Mouse (Mus musculus) frontal cortex, postnatal 10 days (tissue): ENCODE data around the gene Panx3.

Experiments used
- DNase-seq, 2 experiments: peaks; one replicate each; pipeline ENCODE4 v3.0.0; 2022; ENCODE audit warnings: low spot score in 2 of 2, mixed read lengths in 1 of 2

The Panx3 gene

GRCm38 (mm10) chr9:37634269-37634668 lies 34.8 kb downstream of the Panx3 start:
- no peak for DNase-seq

GRCm38 (mm10) chr9:37632305-37632704 lies 36.7 kb downstream of the Panx3 start:
- DNase-seq = no peak

DNA sequence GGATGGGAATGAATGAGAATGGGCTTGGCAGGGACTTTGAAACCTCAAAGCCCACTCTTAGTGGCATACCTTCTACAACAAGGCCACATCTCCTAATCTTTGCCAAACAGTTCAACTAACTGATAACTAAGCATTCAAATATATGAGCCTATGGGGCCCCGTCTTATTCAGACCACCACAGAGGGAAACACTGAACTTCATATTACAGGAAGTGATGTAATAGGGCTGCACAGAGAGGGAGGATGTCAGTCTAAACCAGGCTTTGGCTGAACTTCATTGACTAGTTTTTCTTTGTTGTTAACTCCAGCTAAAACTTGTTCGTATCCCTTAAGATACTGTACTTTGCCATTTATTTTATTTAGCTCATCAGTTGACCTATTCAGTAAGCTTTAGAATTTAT lies 39.1 kb downstream of the Panx3 start:
- no peak for DNase-seq

DNA sequence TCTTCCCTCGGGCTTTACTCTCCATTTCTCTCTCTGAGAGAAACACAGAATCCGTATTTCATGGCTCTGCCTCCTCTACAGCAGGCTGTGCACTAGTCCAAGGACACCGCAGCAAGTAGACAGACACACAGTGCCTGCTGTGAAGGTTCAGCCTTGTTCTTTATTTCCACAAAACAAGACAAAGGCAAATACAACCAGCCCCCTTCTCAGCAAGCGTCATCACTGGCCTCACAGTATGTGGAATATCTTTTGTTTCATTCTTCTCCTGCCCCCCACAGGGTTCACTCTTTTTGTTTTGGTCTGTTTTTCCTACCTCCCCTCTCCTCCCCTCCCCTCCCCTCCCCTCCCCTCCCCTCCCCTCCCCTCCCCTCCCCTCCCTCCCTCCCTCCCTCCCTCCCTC lies 40.5 kb downstream of the Panx3 start:
- no peak for DNase-seq

DNA sequence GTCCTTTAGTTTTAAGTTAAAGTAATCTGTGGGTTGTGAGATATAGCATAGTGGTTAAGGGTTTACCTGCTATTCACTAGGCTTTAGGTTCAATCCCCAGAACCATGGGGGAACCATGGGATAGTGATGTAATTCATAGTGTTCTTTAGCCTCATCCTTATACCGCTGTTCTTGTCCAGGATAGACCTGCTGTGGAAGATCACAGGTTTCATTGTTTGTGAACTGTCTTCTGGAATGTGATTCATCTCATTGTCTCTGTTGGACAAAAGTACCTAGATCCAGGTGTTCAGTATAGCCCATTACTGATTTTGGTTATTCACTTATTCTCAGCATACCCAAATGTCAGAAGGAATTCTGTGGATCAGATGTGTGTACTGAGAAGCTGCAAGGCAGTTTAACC lies 41.8 kb downstream of the Panx3 start:
- no peak for DNase-seq

DNA sequence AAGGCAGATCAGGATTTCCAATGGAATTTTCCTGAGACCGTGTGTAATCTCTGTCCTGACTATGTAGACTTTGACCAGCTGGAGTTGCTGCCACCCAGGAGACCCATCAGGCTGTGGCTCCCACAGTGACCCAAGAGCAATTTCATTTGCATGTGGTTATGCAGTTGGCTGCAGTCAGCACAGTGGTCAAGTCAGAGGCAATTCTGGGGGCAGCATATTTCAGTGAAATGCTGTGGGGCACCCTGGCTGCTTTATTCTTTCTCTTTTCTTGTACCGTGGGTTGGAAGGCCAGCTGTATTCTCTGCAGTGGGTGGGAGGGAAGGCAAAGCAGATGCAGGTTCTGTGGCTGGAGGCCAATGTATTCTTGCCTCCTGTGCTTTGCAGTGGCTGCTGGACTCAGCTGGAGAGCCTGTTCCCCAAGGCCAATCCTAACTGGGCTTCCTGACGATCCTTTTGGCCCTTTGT lies 42.9 kb downstream of the Panx3 start:
- no peak for DNase-seq

GRCm38 (mm10) chr9:37625641-37626040 lies 43.4 kb downstream of the Panx3 start:
- DNase-seq = peak; percentile 67 to 73

GRCm38 (mm10) chr9:37625129-37625528 lies 43.9 kb downstream of the Panx3 start:
- no peak for DNase-seq

- DNase-seq = no peak
Observed at GRCm38 (mm10) chr9:37624502-37624901, 44.5 kb downstream of the Panx3 start.

DNA sequence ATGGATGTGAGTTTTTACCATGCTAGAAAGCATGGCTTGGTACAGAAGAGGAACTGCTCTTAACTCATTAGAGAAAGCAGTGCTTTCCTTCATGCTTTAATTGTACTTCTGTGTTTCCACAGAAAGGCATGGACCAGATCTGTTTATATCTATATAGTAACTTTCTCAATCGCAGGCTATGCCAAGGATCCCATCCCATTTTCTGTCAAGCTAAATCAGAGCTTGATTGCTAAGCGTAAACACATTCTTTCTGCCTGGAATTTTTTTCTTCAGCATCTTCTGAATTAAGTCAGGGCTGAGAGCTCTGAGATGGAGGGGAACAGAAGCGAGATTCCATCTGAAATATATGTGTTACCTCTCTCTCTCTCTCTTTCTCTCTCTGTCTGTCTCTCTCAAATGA lies 45.1 kb downstream of the Panx3 start:
- no peak for DNase-seq

DNA sequence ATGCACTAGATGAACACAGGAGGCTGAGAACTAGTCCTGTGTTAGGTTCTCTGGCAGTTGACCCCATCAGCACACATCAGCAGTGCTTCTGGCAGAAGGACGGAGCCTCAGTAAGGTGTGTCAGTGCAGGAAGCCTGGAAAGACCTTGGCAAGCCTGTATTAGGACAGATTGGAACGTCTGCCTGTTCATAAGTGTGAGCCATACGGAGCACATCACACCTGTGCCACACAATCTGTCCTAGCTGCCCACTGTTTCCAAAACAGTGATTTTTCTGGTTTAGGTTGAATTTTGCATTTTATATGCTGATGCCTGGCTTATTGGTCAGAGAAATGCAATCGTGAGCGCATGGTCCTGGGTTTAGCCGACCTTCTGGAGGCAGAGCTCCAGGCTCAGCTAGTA lies 47.7 kb downstream of the Panx3 start:
- DNase-seq = no peak

DNA sequence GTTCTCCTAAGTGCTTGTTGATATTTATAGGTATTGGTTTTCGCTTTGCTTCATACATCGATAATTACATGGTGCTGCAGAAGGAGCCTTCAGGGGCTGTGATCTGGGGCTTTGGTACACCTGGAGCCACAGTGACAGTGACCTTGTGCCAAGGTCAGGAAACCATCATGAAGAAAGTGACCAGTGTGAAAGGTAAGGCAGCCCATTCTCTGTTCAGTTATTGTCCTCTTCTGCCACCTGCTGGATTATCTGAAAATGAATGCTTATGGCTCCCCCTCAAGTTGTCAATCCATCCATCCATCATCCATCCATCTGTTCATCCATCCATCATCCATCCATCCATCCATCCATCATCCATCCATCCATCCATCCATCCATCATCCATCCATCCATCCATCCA lies 52.3 kb downstream of the Panx3 start:
- DNase-seq = no peak

DNA sequence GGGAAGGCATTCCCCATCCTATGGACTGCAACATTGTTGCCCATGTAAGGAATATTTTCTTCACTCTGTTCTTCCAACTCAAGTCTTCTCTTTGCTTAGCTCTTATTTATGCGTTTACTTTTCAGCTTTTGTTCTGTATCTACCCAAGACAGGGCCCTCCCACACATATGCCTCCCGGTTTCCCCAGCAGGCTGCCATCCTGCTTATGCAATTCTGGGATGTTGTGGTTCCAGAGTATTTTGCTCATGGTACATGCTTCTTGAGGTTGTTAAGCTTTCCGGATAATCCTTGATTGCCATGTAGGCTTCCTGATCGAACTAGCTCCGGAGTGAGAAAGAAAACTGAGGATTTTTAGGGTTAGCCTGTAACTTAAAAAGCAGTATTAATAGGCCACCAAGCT lies 53.8 kb downstream of the Panx3 start:
- no peak for DNase-seq

GRCm38 (mm10) chr9:37614316-37614715 lies 54.7 kb downstream of the Panx3 start:
- DNase-seq = no peak

DNA sequence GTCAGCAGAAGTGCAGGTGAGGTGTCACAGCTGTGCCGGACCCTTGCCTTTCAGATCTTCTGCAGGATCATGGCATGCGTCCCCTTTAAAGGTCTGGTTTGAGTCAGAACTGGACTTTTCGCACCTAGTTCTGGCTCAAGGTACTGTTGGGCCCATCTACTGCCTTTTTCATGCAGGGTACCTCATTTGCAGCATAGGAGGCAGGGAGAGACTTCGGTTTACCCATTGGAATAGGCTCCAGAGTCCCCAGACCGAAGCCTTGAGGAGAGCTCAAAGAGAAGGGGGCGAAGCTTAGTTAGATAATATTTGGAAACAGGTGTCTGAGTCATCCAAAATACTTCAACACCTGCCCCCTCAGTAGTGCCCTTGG lies 55.1 kb downstream of the Panx3 start:
- no peak for DNase-seq

GRCm38 (mm10) chr9:37613182-37613910 lies 55.7 kb downstream of the Panx3 start, which contains the start of gene Spa17:
Gene Spa17, minus strand, starts transcription at chr9:37613722.
- peak; percentile 84 to 85 for DNase-seq
